Mouse (Mus musculus) CH12.LX (cell line): ENCODE results near the gene Cd248. TPM values are rescaled to one million over a fixed set of nuclear protein-coding genes. Genes with fewer than 3 reads are reported as not detected.

ENCODE experiments used
- DNase-seq: peaks from one replicate; pipeline ENCODE4 v3.0.0-alpha.2; 2013; ENCODE audit errors: extremely low read depth
- H3K27ac ChIP-seq: 2 replicates; pipeline ENCODE4 v1.5.1; 2012; ENCODE audit warnings: low read depth, mild to moderate bottlenecking, control low read depth, moderate library complexity; ENCODE audit not compliant: insufficient read depth
- H3K27me3 ChIP-seq: replicated peaks from 2 replicates; pipeline ENCODE3; 2012; ENCODE audit warnings: inconsistent platforms
- H3K36me3 ChIP-seq, 2 experiments: replicated peaks in 1 of 2; 2 replicates each; pipeline versions ENCODE3 to v1.6.1; 2012; ENCODE audit warnings: inconsistent platforms in 1 of 2, low read length in 1 of 2, mild to moderate bottlenecking in 1 of 2, mixed read lengths in 1 of 2, moderate library complexity in 1 of 2; ENCODE audit not compliant: control insufficient read depth in 1 of 2, insufficient read depth in 1 of 2
- H3K4me1 ChIP-seq, 2 experiments: 2 replicates each; pipeline ENCODE4 v1.6.1; 2012; ENCODE audit warnings: inconsistent platforms in 1 of 2, moderate library complexity in 1 of 2; ENCODE audit not compliant: insufficient read depth in 2 of 2, control insufficient read depth in 1 of 2
- H3K4me2 ChIP-seq: 2 replicates; pipeline ENCODE4 v1.6.1; 2012; ENCODE audit warnings: low read depth, mild to moderate bottlenecking, control low read depth; ENCODE audit not compliant: poor library complexity, insufficient read depth, severe bottlenecking
- H3K4me3 ChIP-seq, 3 experiments: fragments of 150-350 bp in 1 of 3; sonication (generic) in 1 of 3; replicated peaks in 1 of 3; 2 replicates each; pipeline versions ENCODE3 to v1.5.1; 2011 to 2012; ENCODE audit warnings: low read depth in 2 of 3, low read length in 2 of 3, mild to moderate bottlenecking in 2 of 3, moderate library complexity in 2 of 3, control low read depth in 1 of 3, improper control_type of control experiment in 1 of 3, inconsistent platforms in 1 of 3, mixed read lengths in 1 of 3; ENCODE audit not compliant: poor library complexity in 1 of 3
- H3K79me2 ChIP-seq: replicated peaks from 2 replicates; pipeline ENCODE4 v1.6.1; 2012; ENCODE audit warnings: mild to moderate bottlenecking, moderate library complexity; ENCODE audit not compliant: control insufficient read depth, poor library complexity, insufficient read depth, severe bottlenecking; ENCODE audit errors: extremely low read depth
- H3K9ac ChIP-seq: 2 replicates; pipeline ENCODE4 v1.6.1; 2012; ENCODE audit warnings: low read depth, mild to moderate bottlenecking, control low read depth, moderate library complexity; ENCODE audit not compliant: insufficient read depth
- H3K9me3 ChIP-seq: replicated peaks from 2 replicates; pipeline ENCODE3; 2012; ENCODE audit warnings: low read length, inconsistent platforms, mixed read lengths
- BHLHE40 ChIP-seq: IDR thresholded peaks from 2 replicates; pipeline ENCODE4 v1.6.1; 2011; ENCODE audit warnings: mild to moderate bottlenecking, low read depth, low read length, improper control_type of control experiment
- CHD1 ChIP-seq: IDR thresholded peaks from 2 replicates; pipeline ENCODE4 v1.6.1; 2012; ENCODE audit warnings: low read depth, low read length, improper control_type of control experiment, inconsistent platforms
- CHD2 ChIP-seq: IDR thresholded peaks from 2 replicates; pipeline ENCODE4 v1.6.1; 2011; ENCODE audit warnings: low read length, improper control_type of control experiment
- CTCF ChIP-seq, 2 experiments: IDR thresholded peaks in 1 of 2; conservative IDR thresholded peaks in 1 of 2; 2 replicates each; pipeline ENCODE4 v1.5.1; 2011 to 2012; ENCODE audit warnings: low read depth in 2 of 2, low read length in 2 of 2, improper control_type of control experiment in 1 of 2, inconsistent platforms in 1 of 2, mild to moderate bottlenecking in 1 of 2, moderate library complexity in 1 of 2
- EP300 ChIP-seq: IDR thresholded peaks from 2 replicates; pipeline ENCODE4 v1.6.1; 2011; ENCODE audit warnings: low read length, improper control_type of control experiment
- ETS1 ChIP-seq: conservative IDR thresholded peaks from 2 replicates; pipeline ENCODE4 v1.6.1; 2012; ENCODE audit warnings: low read depth, mild to moderate bottlenecking, inconsistent platforms, low read length, improper control_type of control experiment, moderate library complexity
- GABPA ChIP-seq: IDR thresholded peaks from 2 replicates; pipeline ENCODE4 v1.6.1; 2012; ENCODE audit warnings: low read depth, low read length, improper control_type of control experiment, inconsistent platforms; ENCODE audit not compliant: insufficient replicate concordance
- HCFC1 ChIP-seq: IDR thresholded peaks from 2 replicates; pipeline ENCODE4 v1.6.1; 2012; ENCODE audit warnings: low read depth, mild to moderate bottlenecking, inconsistent platforms, low read length, improper control_type of control experiment
- IRF4 ChIP-seq: IDR thresholded peaks from 2 replicates; pipeline ENCODE4 v1.6.1; 2014; ENCODE audit warnings: low read depth, mild to moderate bottlenecking, inconsistent platforms, low read length, improper control_type of control experiment
- JUN ChIP-seq: IDR thresholded peaks from 2 replicates; pipeline ENCODE4 v1.6.1; 2011; ENCODE audit warnings: low read depth, mild to moderate bottlenecking, low read length, improper control_type of control experiment, moderate library complexity; ENCODE audit not compliant: insufficient read depth
- JUND ChIP-seq: conservative IDR thresholded peaks from 2 replicates; pipeline ENCODE4 v1.6.1; 2011; ENCODE audit warnings: low read depth, low read length, improper control_type of control experiment
- KAT2A ChIP-seq: IDR thresholded peaks from 2 replicates; pipeline ENCODE4 v1.6.1; 2012; ENCODE audit warnings: low read length, improper control_type of control experiment, inconsistent platforms; ENCODE audit not compliant: insufficient replicate concordance
- MAFK ChIP-seq: IDR thresholded peaks from 2 replicates; pipeline ENCODE4 v1.6.1; 2011; ENCODE audit warnings: low read length, improper control_type of control experiment; ENCODE audit not compliant: insufficient replicate concordance
- MAX ChIP-seq: IDR thresholded peaks from 2 replicates; pipeline ENCODE4 v1.6.1; 2011; ENCODE audit warnings: low read length, improper control_type of control experiment
- MEF2A ChIP-seq: IDR thresholded peaks from 2 replicates; pipeline ENCODE4 v1.6.1; 2014; ENCODE audit warnings: low read depth, mild to moderate bottlenecking, inconsistent platforms, low read length, improper control_type of control experiment, borderline replicate concordance
- MXI1 ChIP-seq: IDR thresholded peaks from 2 replicates; pipeline ENCODE4 v1.6.1; 2011; ENCODE audit warnings: mild to moderate bottlenecking, low read depth, low read length, improper control_type of control experiment
- MYC ChIP-seq: IDR thresholded peaks from 2 replicates; pipeline ENCODE4 v1.6.1; 2011; ENCODE audit warnings: low read depth, mild to moderate bottlenecking, improper control_type of control experiment, low read length
- NELFE ChIP-seq: IDR thresholded peaks from 2 replicates; pipeline ENCODE4 v1.6.1; 2011; ENCODE audit warnings: low read depth, low read length, improper control_type of control experiment
- NRF1 ChIP-seq: IDR thresholded peaks from 2 replicates; pipeline ENCODE4 v1.6.1; 2014; ENCODE audit warnings: low read depth, mild to moderate bottlenecking, inconsistent platforms, low read length, improper control_type of control experiment, moderate library complexity
- PAX5 ChIP-seq: IDR thresholded peaks from 2 replicates; pipeline ENCODE4 v1.6.1; 2012; ENCODE audit warnings: low read length, inconsistent platforms, mixed read lengths
- POLR2A ChIP-seq: IDR thresholded peaks from 2 replicates; pipeline ENCODE4 v1.6.1; 2011; ENCODE audit warnings: low read depth, mild to moderate bottlenecking, improper control_type of control experiment, low read length
- RAD21 ChIP-seq: IDR thresholded peaks from 2 replicates; pipeline ENCODE4 v1.6.1; 2011; ENCODE audit warnings: low read depth, mild to moderate bottlenecking, low read length, improper control_type of control experiment, moderate library complexity
- SIN3A ChIP-seq: IDR thresholded peaks from 2 replicates; pipeline ENCODE4 v1.6.1; 2012; ENCODE audit warnings: low read length, improper control_type of control experiment, inconsistent platforms
- SMC3 ChIP-seq: IDR thresholded peaks from 2 replicates; pipeline ENCODE4 v1.6.1; 2011; ENCODE audit warnings: low read depth, low read length, improper control_type of control experiment
- TBP ChIP-seq: conservative IDR thresholded peaks from 2 replicates; pipeline ENCODE4 v1.6.1; 2011; ENCODE audit warnings: low read depth, low read length, improper control_type of control experiment
- UBTF ChIP-seq: IDR thresholded peaks from 2 replicates; pipeline ENCODE4 v1.6.1; 2012; ENCODE audit warnings: low read depth, mild to moderate bottlenecking, inconsistent platforms, low read length, improper control_type of control experiment, moderate library complexity
- USF1 ChIP-seq: IDR thresholded peaks from 2 replicates; pipeline ENCODE4 v1.6.1; 2014; ENCODE audit warnings: low read depth, mild to moderate bottlenecking, inconsistent platforms, low read length, improper control_type of control experiment
- ZC3H11A ChIP-seq: IDR thresholded peaks from 2 replicates; pipeline ENCODE4 v1.6.1; 2012; ENCODE audit warnings: low read depth, mild to moderate bottlenecking, inconsistent platforms, low read length, improper control_type of control experiment
- ZKSCAN1 ChIP-seq: IDR thresholded peaks from 2 replicates; pipeline ENCODE4 v1.6.1; 2012; ENCODE audit warnings: low read depth, inconsistent platforms, low read length, improper control_type of control experiment, borderline replicate concordance
- ZMIZ1 ChIP-seq: IDR thresholded peaks from 2 replicates; pipeline ENCODE4 v1.6.1; 2012; ENCODE audit warnings: low read depth, mild to moderate bottlenecking, inconsistent platforms, low read length, improper control_type of control experiment
- ZNF384 ChIP-seq: IDR thresholded peaks from 2 replicates; pipeline ENCODE4 v1.6.1; 2012; ENCODE audit warnings: low read depth, low read length, improper control_type of control experiment, inconsistent platforms
- dilution Hi-C: fragments of 300-500 bp; cut with MboI; formaldehyde crosslinking; loops from 2 replicates; pipeline ENCODE4 v1.14.3; 2020; ENCODE audit warnings: low sequenced_read_pairs; ENCODE audit not compliant: extremely low pct_unique_long_range_greater_than_20kb, extremely low pct_ligation_motif_present
- in situ Hi-C: fragments of 300-500 bp; cut with MboI; formaldehyde crosslinking; loops from 3 replicates; pipeline ENCODE4 v1.14.3; 2019; ENCODE audit warnings: low sequenced_read_pairs, low pct_ligation_motif_present, low pct_unique_long_range_greater_than_20kb, mixed read lengths
- polyA plus RNA-seq: library from polyadenylated mRNA; unstranded; fragments of >175 nt; gene quantifications from 2 replicates; pipeline ENCODE4 v1.2.1, GENCODE M21; 2012; ENCODE audit warnings: low read depth; ENCODE audit not compliant: insufficient read length
- total RNA-seq, 2 experiments: library from RNA; depleted of rRNA; stranded (reverse); fragments of 300-350 nt in 1 of 2; fragments of >200 nt in 1 of 2; gene quantifications; 2 replicates each; pipeline ENCODE4 v1.2.3; 2012 to 2014

Gene Cd248
- total and polyA plus RNA-seq, 3 experiments, result not detected

DNA sequence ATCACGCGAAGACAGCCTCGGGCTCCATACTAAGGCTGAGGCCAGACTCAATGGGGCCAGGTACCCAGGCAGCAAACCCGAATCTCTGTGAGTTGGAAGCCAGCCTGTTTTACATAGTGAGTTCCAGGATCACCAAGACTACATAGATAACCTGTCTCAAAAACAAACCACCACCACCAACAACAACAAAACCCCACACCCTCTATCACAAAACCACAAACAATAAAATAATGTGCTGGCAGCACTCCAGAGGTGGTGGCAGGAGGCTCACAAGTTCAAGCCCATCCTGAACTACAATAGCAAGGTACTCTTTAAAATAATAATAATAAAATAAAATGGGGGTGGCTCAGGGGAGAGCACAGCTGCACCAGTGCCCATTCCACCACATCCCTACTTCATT is 31.3 kb upstream of the Cd248 start:
- no peak overlapping the region for H3K27ac ChIP-seq
- peaks cover 7% of the 10 kb centered on the region for H3K27me3 ChIP-seq
- no peak overlapping the region for H3K4me3 ChIP-seq
- H3K9me3 ChIP-seq, result no peaks in the 10 kb centered on the region
- no peak overlapping the region for H3K4me2 ChIP-seq
- in situ Hi-C loops, result no loop called here
- no peak overlapping the region for H3K9ac ChIP-seq
- DNase-seq, result no peak
- peaks cover 12 to 24% of the 10 kb centered on the region in 2 experiments for H3K4me1 ChIP-seq
- H3K36me3 ChIP-seq, result peaks cover 0 to 7% of the 10 kb centered on the region in 2 experiments
- TF ChIP-seq ZC3H11A (no peak), JUND (no peak), MYC (no peak), HCFC1 (no peak), CTCF (conservative IDR thresholded peaks at IDR 0.05 in 1 of 2, IDR thresholded peaks at IDR 0.05 in 1 of 2; ENCODE audit: low read depth in 2 of 2, low read length in 2 of 2) (no peak), IRF4 (no peak), POLR2A (no peak), CHD2 (no peak), MXI1 (no peak), TBP (no peak), ZNF384 (no peak), RAD21 (no peak), JUN (no peak), KAT2A (no peak), PAX5 (no peak), ETS1 (no peak), SMC3 (no peak), USF1 (no peak), SIN3A (no peak)
- peaks cover 1% of the 10 kb centered on the region; the same call in 1 of the 2 replicates for H3K79me2 ChIP-seq
- dilution Hi-C loops, result no loop called here

- peak overlapping the region; percentile 82 for H3K4me2 ChIP-seq
- dilution Hi-C loops (no loop called here), in situ Hi-C loops (no loop called here)
- DNase-seq, result peak; percentile 87
- peak overlapping the region; percentile 69 to 86 (median 79) for H3K4me3 ChIP-seq
- peaks cover 3 to 7% of the 10 kb centered on the region in 2 experiments for H3K36me3 ChIP-seq
- H3K27me3 ChIP-seq, result peaks cover 7% of the 10 kb centered on the region
- H3K27ac ChIP-seq, result no peak overlapping the region
- peak overlapping the region; percentile 62; the same call in 1 of the 2 replicates for H3K9ac ChIP-seq
- no peaks in the 10 kb centered on the region for H3K9me3 ChIP-seq
- H3K4me1 ChIP-seq, result peaks cover 12 to 37% of the 10 kb centered on the region in 2 experiments
- peaks cover 11% of the 10 kb centered on the region for H3K79me2 ChIP-seq
- peak; percentile 68; the same call in 1 of the 2 replicates for TF ChIP-seq CHD2
- TF ChIP-seq KAT2A, result peak; percentile 74; the same call in 1 of the 2 replicates
- TF ChIP-seq USF1, result no peak
- peak; percentile 70 for TF ChIP-seq NRF1
- TF ChIP-seq MAX, result no peak; the same call in 1 of the 2 replicates
- no peak for TF ChIP-seq JUN
- no peak for TF ChIP-seq GABPA
- TF ChIP-seq ZMIZ1, result no peak
- TF ChIP-seq EP300, result 0 out of 2 replicates have a peak, but pooled peaks have one; percentile 14
- TF ChIP-seq MYC, result no peak
- no peak for TF ChIP-seq ZKSCAN1
- TF ChIP-seq CHD1, result no peak
- peak; percentile 13; the same call in 1 of the 2 replicates for TF ChIP-seq IRF4
- no peak for TF ChIP-seq SIN3A
- no peak for TF ChIP-seq MEF2A
- TF ChIP-seq MAFK, result peak; percentile 93
- peak; percentile 58 for TF ChIP-seq BHLHE40
- TF ChIP-seq JUND, result no peak
- no peak for TF ChIP-seq ZNF384
- no peak for TF ChIP-seq UBTF
- TF ChIP-seq NELFE, result no peak
These were observed 30.0 kb upstream of the Cd248 start for GRCm38 (mm10) chr19:5037678-5038571.
